Mouse (Mus musculus) stomach, postnatal 0 days (tissue): ENCODE data around the gene Cebpb. TPM values are rescaled to one million over a fixed set of nuclear protein-coding genes. Genes with fewer than 3 reads are reported as not detected.

ENCODE experiments used
- ATAC-seq: fragments of 200-750 bp; cut with Nextera tagmentation; 2 replicates; pipeline ENCODE4 v1.8.0; 2017; ENCODE audit not compliant: low FRiP score, low TSS enrichment
- DNase-seq: peaks from one replicate; pipeline ENCODE4 v3.0.0-alpha.2; 2016; ENCODE audit warnings: low spot score
- H3K27ac ChIP-seq: fragments of 300-500 bp; sonication (generic); replicated peaks from 2 replicates; pipeline ENCODE4 v1.5.1; 2014; ENCODE audit warnings: mild to moderate bottlenecking, control low read depth
- H3K27me3 ChIP-seq: fragments of 300-500 bp; sonication (generic); 2 replicates; pipeline ENCODE4 v1.6.1; 2014; ENCODE audit warnings: low read length; ENCODE audit not compliant: control insufficient read depth, insufficient read depth
- H3K36me3 ChIP-seq: fragments of 300-500 bp; sonication (generic); 2 replicates; pipeline ENCODE4 v1.6.1; 2014; ENCODE audit warnings: low read length, mixed read lengths; ENCODE audit not compliant: control insufficient read depth, insufficient read depth
- H3K4me1 ChIP-seq: fragments of 300-500 bp; sonication (generic); replicated peaks from 2 replicates; pipeline ENCODE4 v1.6.1; 2014; ENCODE audit warnings: antibody characterized with exemption; ENCODE audit not compliant: control insufficient read depth, insufficient read depth
- H3K4me2 ChIP-seq: fragments of 300-500 bp; sonication (generic); replicated peaks from 2 replicates; pipeline ENCODE4 v1.6.1; 2014; ENCODE audit warnings: low read depth, mild to moderate bottlenecking, control low read depth, moderate library complexity
- H3K4me3 ChIP-seq: fragments of 300-500 bp; sonication (generic); 2 replicates; pipeline ENCODE4 v1.5.1; 2014; ENCODE audit warnings: low read depth, low read length, control low read depth
- H3K9ac ChIP-seq: fragments of 300-500 bp; sonication (generic); 2 replicates; pipeline ENCODE4 v1.6.1; 2014; ENCODE audit warnings: mild to moderate bottlenecking, low read length, control low read depth, mixed read lengths
- H3K9me3 ChIP-seq: fragments of 300-500 bp; sonication (generic); 2 replicates; pipeline ENCODE4 v1.6.1; 2016; ENCODE audit warnings: low read length; ENCODE audit not compliant: control insufficient read depth
- CTCF ChIP-seq: IDR thresholded peaks from 2 replicates; pipeline ENCODE4 v1.5.1; 2016; ENCODE audit warnings: antibody characterized with exemption, low read depth, mild to moderate bottlenecking, moderate library complexity
- EP300 ChIP-seq: optimal IDR thresholded peaks from 2 replicates; pipeline ENCODE3; 2016; ENCODE audit warnings: antibody characterized with exemption
- WGBS: fragments of 180-500 bp; shearing (Covaris S2); extraction: QIAGEN DNeasy Blood & Tissue Kit; methylation state at CpG from one replicate; pipeline ENCODE4 v1.1.7; 2014; 5-methylcytosine and 5-hydroxymethylcytosine counted together
- polyA plus RNA-seq: library from polyadenylated mRNA; unstranded; fragments of >200 nt; fragmentation: Nextera tagmentation; extraction: Ambion mirVana; gene quantifications from 2 replicates; pipeline ENCODE4 v1.2.1, GENCODE M21; 2015

The Cebpb gene
- polyA plus RNA-seq, 1 experiment from 2014 or later: 55.0 TPM

DNA sequence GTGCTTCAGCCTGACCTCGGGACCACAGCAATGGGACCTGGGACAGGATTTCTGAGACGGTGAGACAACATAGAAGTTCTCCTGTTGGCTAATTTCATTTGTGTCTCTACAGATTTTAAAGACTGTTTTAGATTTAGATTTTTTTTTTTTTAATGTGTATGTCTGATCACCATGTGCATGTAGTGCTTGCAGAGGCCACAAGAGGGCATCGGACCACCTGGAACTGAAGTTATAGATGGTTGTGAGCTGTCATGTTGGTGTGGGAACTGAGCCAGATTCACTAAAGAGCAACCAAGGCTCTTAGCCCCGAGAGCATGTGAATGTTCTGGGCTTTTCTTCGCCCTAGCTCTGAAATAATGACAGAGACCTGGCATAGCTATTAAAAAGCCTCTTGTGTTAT is 8.1 kb upstream of the Cebpb start:
- no peak overlapping the region for H3K4me2 ChIP-seq
- DNase-seq (peak; percentile 70), ATAC-seq (no peak)
- no peaks in the 10 kb centered on the region for H3K27me3 ChIP-seq
- H3K27ac ChIP-seq: no peak overlapping the region
- TF ChIP-seq EP300 (no peak), CTCF (peak; percentile 80)
- H3K4me1 ChIP-seq: no peaks in the 10 kb centered on the region
- H3K36me3 ChIP-seq: no peaks in the 10 kb centered on the region
- no peaks in the 10 kb centered on the region for H3K9me3 ChIP-seq
- H3K4me3 ChIP-seq: no peak overlapping the region
- no peak overlapping the region for H3K9ac ChIP-seq
- 53% methylated on average over 5 of the region's 5 CpGs for WGBS

DNA sequence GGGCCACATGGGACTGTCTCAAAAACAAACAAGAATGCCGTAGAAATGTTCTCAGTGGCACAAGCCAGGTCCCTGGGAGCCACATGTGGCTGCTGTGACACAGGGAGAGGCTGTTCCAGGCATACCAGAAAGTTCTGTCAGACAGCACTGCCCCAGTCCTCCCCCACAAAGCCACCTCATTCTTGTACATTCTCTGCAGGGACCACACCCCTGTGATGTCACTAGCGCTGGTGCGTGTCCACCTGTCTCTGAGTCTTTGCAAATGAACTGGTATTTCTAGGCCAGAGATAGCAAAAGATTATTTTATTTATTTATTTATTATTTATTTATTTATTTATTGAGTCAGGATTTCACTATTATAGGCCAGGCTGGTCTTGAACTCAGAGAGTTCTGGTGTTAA is 5.0 kb upstream of the Cebpb start:
- Histone ChIP-seq H3K4me2 (no peak overlapping the region), H3K4me1 (no peaks in the 10 kb centered on the region), H3K9ac (no peak overlapping the region), H3K9me3 (no peaks in the 10 kb centered on the region), H3K36me3 (no peaks in the 10 kb centered on the region), H3K27ac (peak overlapping the region; percentile 18; the same call in 1 of the 2 replicates), H3K27me3 (no peaks in the 10 kb centered on the region), H3K4me3 (no peak overlapping the region)
- TF ChIP-seq CTCF: no peak
- no peak for TF ChIP-seq EP300
- ATAC-seq (no peak), DNase-seq (peak; percentile 58)
- 62% methylated on average over 3 of the region's 3 CpGs for WGBS

DNA sequence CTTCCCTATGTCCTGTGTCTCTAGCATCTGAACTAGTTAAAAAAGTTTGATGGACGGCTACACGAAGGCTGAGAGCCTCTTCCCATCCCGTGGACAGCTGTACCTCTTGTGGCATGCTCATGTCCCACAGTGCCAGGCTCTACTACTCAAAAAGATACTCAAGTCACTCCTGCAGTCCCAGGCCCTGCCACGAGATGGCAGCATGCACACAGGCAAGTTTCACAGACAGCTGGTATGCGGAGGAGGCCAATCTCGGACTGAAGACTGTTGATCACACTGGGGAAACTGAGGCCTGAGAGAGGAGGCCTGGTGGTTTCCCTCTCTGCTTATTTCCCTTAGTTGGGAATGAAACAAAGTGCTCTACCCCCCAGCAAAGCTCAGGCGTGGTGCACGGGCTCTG is 3.6 kb upstream of the Cebpb start:
- Histone ChIP-seq H3K36me3 (no peaks in the 10 kb centered on the region), H3K9me3 (no peaks in the 10 kb centered on the region), H3K4me2 (no peak overlapping the region), H3K4me1 (no peaks in the 10 kb centered on the region), H3K27me3 (no peaks in the 10 kb centered on the region), H3K4me3 (no peak overlapping the region), H3K27ac (no peak overlapping the region), H3K9ac (no peak overlapping the region)
- DNase-seq (peak; percentile 96), ATAC-seq (no peak)
- WGBS: 5% methylated on average over 8 of the region's 8 CpGs
- TF ChIP-seq EP300: no peak
- peak; percentile 100 for TF ChIP-seq CTCF

DNA sequence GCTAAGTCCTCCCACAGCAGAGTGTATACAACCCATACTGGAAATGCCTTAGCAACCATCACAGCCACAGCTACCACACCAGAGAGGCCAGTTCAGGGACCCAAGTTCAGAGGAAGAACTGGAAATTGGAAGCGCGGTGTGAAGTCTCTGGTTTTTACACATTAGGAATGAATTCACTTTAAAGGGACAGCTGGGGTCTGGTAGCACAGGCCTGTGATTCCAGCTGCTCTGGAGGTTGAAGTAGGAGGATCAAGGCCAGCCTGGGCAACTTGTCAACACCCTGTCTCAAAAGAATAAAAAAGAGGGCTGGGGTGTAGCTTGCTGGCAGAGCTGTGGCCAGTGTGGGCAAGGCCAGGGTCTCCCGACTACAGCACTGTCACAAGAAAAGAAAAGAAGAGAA is 2.9 kb upstream of the Cebpb start:
- Histone ChIP-seq H3K27me3 (no peaks in the 10 kb centered on the region), H3K4me3 (no peak overlapping the region), H3K27ac (peak overlapping the region; percentile 40; the same call in 1 of the 2 replicates), H3K9ac (no peak overlapping the region), H3K4me2 (no peak overlapping the region), H3K9me3 (no peaks in the 10 kb centered on the region), H3K36me3 (no peaks in the 10 kb centered on the region), H3K4me1 (no peaks in the 10 kb centered on the region)
- ATAC-seq (no peak), DNase-seq (no peak)
- TF ChIP-seq CTCF (no peak), EP300 (no peak)
- WGBS: 76% methylated on average over 3 of the region's 3 CpGs

DNA sequence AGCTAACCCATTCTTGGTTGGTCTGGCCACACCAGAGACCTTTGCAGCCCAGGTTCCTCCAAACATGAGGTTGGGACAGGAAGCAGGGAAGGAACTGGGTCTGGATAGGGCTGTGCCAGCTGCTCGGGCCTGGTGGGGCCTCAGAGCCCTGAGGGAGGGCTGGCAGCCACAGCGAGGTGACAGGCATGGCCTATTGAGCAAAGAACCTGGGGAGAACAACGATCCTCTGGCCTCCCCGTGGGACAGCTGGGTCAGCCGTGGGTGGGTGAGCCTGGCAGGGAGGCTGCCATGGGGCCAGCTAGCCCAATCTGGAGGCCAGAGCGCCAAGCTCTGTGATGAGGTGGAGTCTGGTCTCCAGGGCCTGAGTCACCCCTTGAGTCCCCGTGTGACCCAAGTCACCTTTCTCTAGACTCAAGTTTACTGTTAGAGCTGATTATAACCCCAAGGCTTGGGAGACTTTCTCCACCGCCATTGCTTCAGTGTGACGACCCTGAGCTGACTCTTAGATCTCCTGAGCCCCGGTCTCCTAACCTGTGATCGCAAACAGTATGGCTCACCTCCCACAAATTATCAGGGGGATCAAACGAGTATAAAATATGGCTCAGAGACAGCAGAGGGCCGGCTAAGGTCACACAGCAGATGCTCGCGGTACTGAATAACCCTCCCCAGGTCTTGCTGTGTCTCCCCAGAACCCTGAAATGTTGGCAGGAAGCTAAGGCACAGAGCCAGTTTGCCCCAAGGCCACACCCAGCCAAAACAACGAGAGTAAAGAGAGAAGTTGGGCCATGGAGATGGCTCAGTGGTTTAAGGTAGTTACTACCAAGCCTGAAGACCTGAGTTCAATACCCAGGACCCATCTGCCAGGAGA is 2.1 kb upstream of the Cebpb start:
- DNase-seq: no peak
- Histone ChIP-seq H3K27me3 (no peaks in the 10 kb centered on the region), H3K4me3 (no peak overlapping the region), H3K36me3 (no peaks in the 10 kb centered on the region), H3K4me1 (no peaks in the 10 kb centered on the region), H3K9me3 (no peaks in the 10 kb centered on the region), H3K9ac (no peak overlapping the region), H3K27ac (no peak overlapping the region; the same call in 1 of the 2 replicates), H3K4me2 (no peak overlapping the region)
- 76% methylated on average over 16 of the region's 16 CpGs for WGBS
- TF ChIP-seq EP300 (no peak), CTCF (no peak)
- no peak for ATAC-seq

DNA sequence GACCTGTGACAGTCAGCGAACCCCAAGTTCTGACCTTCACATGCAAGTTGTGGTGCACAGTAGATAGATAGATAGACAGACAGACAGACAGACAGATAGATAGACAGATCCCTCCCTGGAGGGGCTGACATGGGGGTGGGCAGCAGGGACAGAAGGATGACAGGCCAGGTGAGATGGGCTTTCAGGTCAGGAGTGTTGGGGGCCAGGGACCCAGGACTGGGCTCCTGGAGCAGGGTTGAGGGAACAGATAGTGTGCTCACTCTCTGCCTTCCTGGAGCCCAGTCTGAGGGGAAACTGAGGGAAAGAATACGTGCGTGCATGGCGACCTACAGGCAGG is 1.5 kb upstream of the Cebpb start:
- H3K4me1 ChIP-seq: no peaks in the 10 kb centered on the region
- ATAC-seq (no peak), DNase-seq (no peak)
- no peaks in the 10 kb centered on the region for H3K9me3 ChIP-seq
- no peak overlapping the region for H3K27ac ChIP-seq
- no peaks in the 10 kb centered on the region for H3K36me3 ChIP-seq
- no peak overlapping the region for H3K4me2 ChIP-seq
- no peaks in the 10 kb centered on the region for H3K27me3 ChIP-seq
- WGBS: 82% methylated on average over 3 of the region's 4 CpGs
- no peak for TF ChIP-seq CTCF
- no peak for TF ChIP-seq EP300
- no peak overlapping the region for H3K4me3 ChIP-seq
- no peak overlapping the region for H3K9ac ChIP-seq
